Mouse (Mus musculus): ENCODE measurements around the gene Ctnnd2. TPM values are rescaled to one million over a fixed set of nuclear protein-coding genes. Genes with fewer than 3 reads are reported as not detected.

Gene Ctnnd2
- polyA plus RNA-seq (2017; shearing (Covaris generic)): 1 to 10 TPM; 1.4 to 5.3 TPM

GRCm38 (mm10) chr15:30172391-30173281 lies at the start of gene Ctnnd2:
Gene Ctnnd2, plus strand, starts transcription at chr15:30172593.

Data from inflammation-experienced regulatory T-cells (primary cell).